Mouse (Mus musculus) hindbrain, embryonic 10.5 days (tissue): Measurements from ENCODE around the gene Ncf2. TPM values are rescaled to one million over a fixed set of nuclear protein-coding genes. Genes with fewer than 3 reads are reported as not detected.

Source experiments
- DNase-seq: peaks from one replicate; pipeline ENCODE4 v3.0.0-alpha.2; 2017; ENCODE audit warnings: low spot score
- H3K27ac ChIP-seq: fragments of 300-500 bp; sonication (generic); 2 replicates; pipeline ENCODE4 v1.5.1; 2016; ENCODE audit warnings: mild to moderate bottlenecking, moderate library complexity
- H3K27me3 ChIP-seq: fragments of 300-500 bp; sonication (generic); 2 replicates; pipeline ENCODE4 v1.6.1; 2016; ENCODE audit warnings: mild to moderate bottlenecking; ENCODE audit not compliant: poor library complexity, insufficient read depth, severe bottlenecking
- H3K36me3 ChIP-seq: fragments of 300-500 bp; sonication (generic); 2 replicates; pipeline ENCODE4 v1.6.1; 2016; ENCODE audit warnings: mild to moderate bottlenecking, moderate library complexity
- H3K4me1 ChIP-seq: fragments of 300-500 bp; sonication (generic); replicated peaks from 2 replicates; pipeline ENCODE4 v1.6.1; 2016; ENCODE audit warnings: mild to moderate bottlenecking
- H3K4me3 ChIP-seq: fragments of 300-500 bp; sonication (generic); 2 replicates; pipeline ENCODE4 v1.5.1; 2016; ENCODE audit warnings: mild to moderate bottlenecking, moderate library complexity
- H3K9me3 ChIP-seq: fragments of 300-500 bp; sonication (generic); 2 replicates; pipeline ENCODE4 v1.6.1; 2016; ENCODE audit warnings: mild to moderate bottlenecking, moderate library complexity
- WGBS: fragments of 180-500 bp; shearing (Covaris S2); methylation state at CpG from one replicate; pipeline ENCODE4 v1.1.7; 2016; 5-methylcytosine and 5-hydroxymethylcytosine counted together
- polyA plus RNA-seq: library from polyadenylated mRNA; unstranded; fragments of >200 nt; fragmentation: Nextera tagmentation; extraction: Ambion mirVana; gene quantifications from 2 replicates; pipeline ENCODE4 v1.2.1, GENCODE M21; 2016

Ncf2 gene
- polyA plus RNA-seq, 1 experiment from 2014 or later, result 4.2 TPM

DNA sequence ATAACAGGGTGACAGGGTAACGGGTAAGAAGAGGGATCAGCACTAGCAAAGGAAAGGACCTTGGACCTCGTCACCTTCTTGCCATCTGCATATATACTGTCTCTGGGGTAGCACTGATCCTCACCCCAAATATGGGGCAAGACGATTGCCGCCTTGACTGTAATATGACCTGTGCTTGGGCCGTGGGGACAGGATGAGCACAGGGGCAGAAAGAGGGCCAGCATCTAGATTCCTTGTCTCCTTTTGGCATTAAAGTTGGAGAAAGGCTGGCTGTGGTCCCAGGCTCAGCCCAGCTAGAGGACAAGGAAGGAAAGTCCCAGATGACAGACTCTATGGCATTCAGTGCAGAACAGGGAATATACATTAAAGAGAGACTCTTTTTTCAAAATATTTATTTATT lies 26.5 kb downstream of the Ncf2 start:
- H3K9me3 ChIP-seq, result peaks cover 6% of the 10 kb centered on the region; the same call in 1 of the 2 replicates
- 91% methylated on average over 5 of the region's 5 CpGs for WGBS
- H3K4me3 ChIP-seq, result no peak overlapping the region
- no peak for DNase-seq
- peaks cover 5% of the 10 kb centered on the region; the same call in 1 of the 2 replicates for H3K36me3 ChIP-seq
- H3K27me3 ChIP-seq, result no peaks in the 10 kb centered on the region
- peaks cover 12% of the 10 kb centered on the region for H3K4me1 ChIP-seq
- H3K27ac ChIP-seq, result 0 out of 2 replicates have a peak overlapping the region, but pooled peaks have one; percentile 40

GRCm38 (mm10) chr1:152828168-152828567 lies 28.2 kb downstream of the Ncf2 start:
- 79% methylated on average over 5 of the region's 5 CpGs for WGBS
- Histone ChIP-seq H3K36me3 (peaks cover 11% of the 10 kb centered on the region; the same call in 1 of the 2 replicates), H3K9me3 (no peaks in the 10 kb centered on the region), H3K27ac (peak overlapping the region; percentile 40; the same call in 1 of the 2 replicates), H3K4me1 (peaks cover 15% of the 10 kb centered on the region), H3K27me3 (no peaks in the 10 kb centered on the region), H3K4me3 (no peak overlapping the region)
- no peak for DNase-seq

GRCm38 (mm10) chr1:152828637-152829355 lies 28.8 kb downstream of the Ncf2 start:
- H3K9me3 ChIP-seq, result no peaks in the 10 kb centered on the region
- 78% methylated on average over 10 of the region's 10 CpGs for whole genome bisulfite sequencing
- H3K4me3 ChIP-seq, result no peak overlapping the region
- peaks cover 15% of the 10 kb centered on the region for H3K4me1 ChIP-seq
- peaks cover 17% of the 10 kb centered on the region; the same call in 1 of the 2 replicates for H3K36me3 ChIP-seq
- H3K27ac ChIP-seq, result peak overlapping the region; percentile 40; the same call in 1 of the 2 replicates
- DNase-seq, result no peak
- H3K27me3 ChIP-seq, result no peaks in the 10 kb centered on the region

DNA sequence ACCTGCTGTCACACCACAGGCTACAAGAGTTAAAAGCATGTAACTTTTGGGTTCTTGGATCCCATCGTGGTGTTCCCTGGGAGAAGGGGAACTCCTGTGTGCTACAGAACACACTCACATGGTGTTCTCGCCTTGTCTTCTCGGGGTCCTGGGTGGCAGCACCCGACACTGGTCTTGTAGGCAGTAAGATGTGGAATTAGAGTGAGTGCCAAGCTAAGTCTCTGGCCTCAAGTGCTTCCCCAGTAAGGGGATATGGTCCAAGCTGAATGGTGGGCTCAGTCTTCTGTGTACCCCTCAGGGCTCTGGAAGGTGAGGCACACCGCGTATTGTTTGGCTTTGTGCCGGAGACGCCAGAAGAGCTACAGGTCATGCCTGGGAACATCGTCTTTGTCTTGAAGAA lies 30.1 kb downstream of the Ncf2 start:
- no peak for DNase-seq
- H3K4me3 ChIP-seq, result no peak overlapping the region
- H3K9me3 ChIP-seq, result no peaks in the 10 kb centered on the region

GRCm38 (mm10) chr1:152831003-152831402 lies 31.0 kb downstream of the Ncf2 start:
- DNase-seq, result no peak
- Histone ChIP-seq H3K4me3 (no peak overlapping the region), H3K36me3 (peaks cover 38% of the 10 kb centered on the region), H3K4me1 (peaks cover 15% of the 10 kb centered on the region), H3K9me3 (no peaks in the 10 kb centered on the region), H3K27ac (no peak overlapping the region), H3K27me3 (no peaks in the 10 kb centered on the region)
- 89% methylated on average over 8 of the region's 8 CpGs for WGBS

More for the DNA sequence above, 30.1 kb downstream of the Ncf2 start:
- H3K27me3 ChIP-seq, result no peaks in the 10 kb centered on the region
- peaks cover 28% of the 10 kb centered on the region for H3K36me3 ChIP-seq
- peaks cover 15% of the 10 kb centered on the region for H3K4me1 ChIP-seq
- WGBS, result 93% methylated on average over 9 of the region's 9 CpGs
- H3K27ac ChIP-seq, result no peak overlapping the region

- Histone ChIP-seq H3K27me3 (no peaks in the 10 kb centered on the region), H3K4me1 (peaks cover 15% of the 10 kb centered on the region)
- WGBS, result 84% methylated on average over 5 of the region's 5 CpGs
Observed at GRCm38 (mm10) chr1:152831619-152832018, 31.6 kb downstream of the Ncf2 start.

DNA sequence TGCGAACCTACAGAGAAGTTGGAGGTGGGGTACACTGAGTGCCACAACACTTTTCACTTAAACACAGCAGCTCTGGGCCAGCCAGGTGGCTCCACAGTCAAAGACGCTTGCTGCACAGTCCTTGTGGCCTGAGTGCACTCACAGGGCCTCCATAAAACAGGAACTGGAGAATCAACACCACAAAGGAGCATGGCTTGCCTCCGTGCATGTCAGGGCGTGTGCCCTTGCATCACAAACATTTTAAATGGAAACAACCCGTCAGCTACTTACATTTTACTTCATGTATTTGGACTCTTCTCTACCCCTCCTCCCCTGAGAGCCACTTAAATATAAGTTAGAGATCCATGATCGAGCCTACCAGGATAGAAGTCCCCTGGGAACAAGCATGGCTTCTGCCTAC lies 32.3 kb downstream of the Ncf2 start:
- Histone ChIP-seq H3K4me3 (no peak overlapping the region), H3K27me3 (no peaks in the 10 kb centered on the region), H3K9me3 (no peaks in the 10 kb centered on the region), H3K4me1 (peaks cover 15% of the 10 kb centered on the region), H3K36me3 (peaks cover 51% of the 10 kb centered on the region), H3K27ac (no peak overlapping the region)
- WGBS, result 88% methylated on average over 6 of the region's 6 CpGs
- DNase-seq, result no peak

More at GRCm38 (mm10) chr1:152831619-152832018, 31.6 kb downstream of the Ncf2 start:
- Histone ChIP-seq H3K36me3 (peaks cover 44% of the 10 kb centered on the region), H3K27ac (no peak overlapping the region), H3K4me3 (no peak overlapping the region), H3K9me3 (no peaks in the 10 kb centered on the region)
- no peak for DNase-seq

DNA sequence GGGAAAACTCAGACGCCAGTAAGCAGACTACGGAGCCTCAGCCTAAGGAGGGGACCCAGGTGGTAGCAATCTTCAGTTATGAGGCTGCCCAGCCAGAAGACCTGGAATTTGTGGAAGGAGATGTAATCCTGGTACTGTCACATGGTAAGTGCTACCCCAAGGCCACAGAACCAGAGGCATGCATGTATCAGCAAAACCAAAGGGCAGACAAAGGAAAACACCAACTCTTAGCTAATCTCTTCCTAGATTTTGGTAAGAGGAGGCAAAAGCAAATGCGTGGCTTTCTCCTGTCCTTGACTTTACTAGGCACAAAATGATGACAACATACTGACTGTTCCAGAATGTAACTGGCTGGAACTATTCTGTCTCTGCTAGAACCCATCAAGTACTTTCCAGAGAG lies 35.1 kb downstream of the Ncf2 start:
- no peaks in the 10 kb centered on the region for H3K27me3 ChIP-seq
- no peak for DNase-seq
- 0 out of 2 replicates have a peak, but pooled peaks cover 6% of the 10 kb centered on the region for H3K4me1 ChIP-seq
- peaks cover 76% of the 10 kb centered on the region for H3K36me3 ChIP-seq
- 95% methylated on average over 3 of the region's 3 CpGs for WGBS
- no peaks in the 10 kb centered on the region for H3K9me3 ChIP-seq
- H3K4me3 ChIP-seq, result no peak overlapping the region
- H3K27ac ChIP-seq, result no peak overlapping the region

DNA sequence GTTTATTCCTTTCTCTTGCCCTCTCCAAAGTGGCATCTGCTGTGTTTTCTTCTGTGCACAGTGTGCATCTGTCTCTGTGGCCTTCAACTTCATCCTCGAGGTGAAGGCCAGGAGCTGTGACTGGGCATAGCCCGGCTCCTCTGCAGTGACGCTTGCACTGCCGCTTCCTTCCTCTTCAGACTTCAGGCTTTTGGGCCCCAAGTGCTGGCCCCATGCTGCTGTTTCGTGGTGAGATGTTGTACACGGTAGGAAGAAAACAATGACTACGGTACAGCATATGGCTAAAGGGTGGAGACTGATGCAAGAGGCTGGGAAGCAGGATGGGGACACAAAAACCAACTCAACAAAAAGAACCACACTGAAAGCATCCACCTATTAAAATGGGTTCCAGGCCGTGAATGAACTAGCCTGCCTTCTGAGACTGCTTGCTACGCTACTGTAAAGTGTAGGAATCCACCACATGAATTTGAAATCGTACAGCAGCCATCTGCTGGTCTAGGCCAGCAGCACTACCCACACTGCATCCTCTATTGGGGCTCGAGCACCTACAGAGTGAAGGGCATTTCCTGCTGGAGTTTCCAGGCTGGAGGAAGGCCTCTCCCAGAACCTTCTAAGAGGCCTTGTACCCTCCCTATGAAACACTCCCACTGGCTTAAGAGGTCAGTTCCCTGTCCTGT lies 38.2 kb downstream of the Ncf2 start:
- Histone ChIP-seq H3K9me3 (no peaks in the 10 kb centered on the region), H3K36me3 (peaks cover 96% of the 10 kb centered on the region), H3K4me3 (no peak overlapping the region), H3K4me1 (no peaks in the 10 kb centered on the region), H3K27me3 (no peaks in the 10 kb centered on the region), H3K27ac (no peak overlapping the region)
- no peak for DNase-seq
- WGBS, result 90% methylated on average over 11 of the region's 11 CpGs

DNA sequence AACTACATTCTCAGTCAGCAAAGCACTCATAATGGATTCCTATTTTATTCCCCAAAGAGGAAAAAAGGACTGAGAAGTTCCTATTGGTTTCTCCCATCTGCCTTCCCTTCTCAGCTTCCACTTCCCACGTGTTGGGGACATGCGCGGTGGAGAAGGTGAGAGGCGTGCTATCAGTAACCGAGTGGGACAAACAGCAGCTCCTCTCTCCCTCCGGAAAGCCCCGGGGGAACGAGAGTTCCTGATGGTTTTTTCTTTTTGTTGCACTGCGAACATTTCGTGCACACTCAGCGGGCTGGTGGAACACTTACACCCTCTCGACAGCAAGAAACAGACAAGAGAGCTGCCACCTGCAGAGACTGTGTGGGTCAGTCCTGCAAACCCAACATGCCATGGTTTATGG lies 38.8 kb downstream of the Ncf2 start:
- Histone ChIP-seq H3K9me3 (no peaks in the 10 kb centered on the region), H3K27ac (no peak overlapping the region), H3K36me3 (peaks cover 96% of the 10 kb centered on the region), H3K27me3 (no peaks in the 10 kb centered on the region), H3K4me1 (no peaks in the 10 kb centered on the region), H3K4me3 (no peak overlapping the region)
- 94% methylated on average over 12 of the region's 12 CpGs for WGBS
- no peak for DNase-seq

DNA sequence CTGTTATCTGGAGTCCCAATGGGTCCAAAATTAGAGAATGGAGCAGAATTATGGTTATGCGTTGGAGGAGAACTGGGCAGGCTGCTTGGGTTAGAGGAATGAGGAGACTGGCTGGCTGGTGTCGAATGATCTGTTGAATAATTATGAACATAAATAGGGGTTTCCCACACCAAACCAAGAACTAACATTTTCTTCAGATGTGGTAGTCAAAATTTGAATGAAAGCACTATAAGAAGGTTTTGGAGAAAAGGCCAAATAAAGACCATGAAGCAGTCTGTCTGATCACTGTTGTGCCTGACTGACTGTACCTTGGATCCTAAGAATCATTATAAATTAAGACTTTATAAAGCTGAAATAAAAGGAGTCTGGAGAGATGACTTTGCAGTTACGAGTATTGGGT lies 40.3 kb downstream of the Ncf2 start:
- H3K27ac ChIP-seq, result no peak overlapping the region
- H3K36me3 ChIP-seq, result peaks cover 98% of the 10 kb centered on the region

GRCm38 (mm10) chr1:152841057-152841456 lies 41.1 kb downstream of the Ncf2 start:
- Histone ChIP-seq H3K4me3 (no peak overlapping the region), H3K4me1 (no peaks in the 10 kb centered on the region), H3K27me3 (no peaks in the 10 kb centered on the region), H3K36me3 (peaks cover 98% of the 10 kb centered on the region), H3K27ac (no peak overlapping the region), H3K9me3 (no peaks in the 10 kb centered on the region)
- no peak for DNase-seq
- 92% methylated on average over 2 of the region's 2 CpGs for WGBS

More for the DNA sequence above, 40.3 kb downstream of the Ncf2 start:
- Histone ChIP-seq H3K4me1 (no peaks in the 10 kb centered on the region), H3K27me3 (no peaks in the 10 kb centered on the region), H3K4me3 (no peak overlapping the region), H3K9me3 (no peaks in the 10 kb centered on the region)
- 92% methylated on average over 3 of the region's 3 CpGs for WGBS
- DNase-seq, result no peak

- WGBS, result 92% methylated on average over 1 of the region's 1 CpGs
- H3K4me3 ChIP-seq, result no peak overlapping the region
- no peak overlapping the region for H3K27ac ChIP-seq
- H3K27me3 ChIP-seq, result no peaks in the 10 kb centered on the region
- no peaks in the 10 kb centered on the region for H3K4me1 ChIP-seq
- no peaks in the 10 kb centered on the region for H3K9me3 ChIP-seq
- H3K36me3 ChIP-seq, result peaks cover 100% of the 10 kb centered on the region
- DNase-seq, result no peak
Observed at GRCm38 (mm10) chr1:152844634-152845033, 44.6 kb downstream of the Ncf2 start.
